Comparison of ENCODE assay signal across 9 mouse cellular contexts in the genomic region with DNA sequence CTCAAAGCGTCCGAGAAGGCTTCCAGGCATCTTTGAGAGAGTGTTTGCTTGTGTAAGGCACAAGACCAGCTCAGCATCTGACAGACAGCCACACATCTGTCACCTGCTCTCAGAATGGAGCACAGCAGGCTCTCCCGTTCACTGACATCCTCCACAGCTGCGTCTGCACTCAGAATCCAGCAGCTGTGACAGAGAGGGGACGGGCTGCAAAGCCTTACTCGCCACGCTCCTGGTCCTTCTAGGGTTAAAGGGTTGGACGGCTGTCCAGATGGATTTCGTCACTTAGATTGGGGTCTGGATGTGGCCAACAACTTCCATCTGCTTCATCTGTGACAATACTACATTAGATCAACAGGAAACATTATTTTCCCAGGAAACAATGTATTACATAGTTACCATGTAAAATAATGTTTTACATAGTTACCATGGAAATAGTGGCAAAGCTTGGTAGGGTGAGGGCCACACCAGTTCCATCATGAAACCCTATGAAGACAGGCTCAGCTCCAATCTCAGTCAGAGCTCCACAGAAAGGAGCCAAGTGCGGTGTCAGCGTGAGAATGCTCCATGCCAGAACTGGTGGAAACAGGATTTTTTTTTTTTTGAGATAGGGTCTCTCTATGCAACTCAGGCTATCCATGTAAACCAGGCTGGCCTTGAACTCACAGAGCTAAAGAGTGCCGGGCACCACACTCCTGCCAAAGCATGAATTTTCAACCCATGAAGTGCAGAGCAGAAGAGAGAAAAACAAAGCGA. TPM values are rescaled to one million over a fixed set of nuclear protein-coding genes. Genes with fewer than 3 reads are reported as not detected.
DNase-seq lines count a peak whose midpoint lies in the region; ATAC-seq and TF ChIP-seq lines count a peak whose summit lies in the region.
"Had no signal": no experiment of that assay in that cellular context is flagged by ENCODE, and none has a peak within 500 bp of the region (broad histone marks: within the 10 kb centered on the region; RNA-seq: fewer than 3 reads in every experiment).

No protein-coding gene starts in this region.

- ATAC-seq in lung, embryonic 15.5 days (ENCODE audit: borderline replicate concordance, extremely low read depth, low FRiP score, low TSS enrichment): peak; percentile 78
- ATAC-seq in frontal cortex, adult (ENCODE audit: low TSS enrichment): no peak

- peak; percentile 96 for DNase-seq in heart, adult 11 months
- DNase-seq in heart, postnatal 25 days (ENCODE audit: low spot score): no peak
- no peak for DNase-seq in lung, adult 2 months
- peak; percentile 83 for DNase-seq in lung, postnatal 10 days
- peak; percentile 68 to 84 for DNase-seq in thymus, postnatal 36 days
- DNase-seq in gastrocnemius, postnatal 36 days: no peak

- WGBS in lung, embryonic 15.5 days: 25% methylated on average over 13 of the region's 13 CpGs
- 35% methylated on average over 13 of the region's 13 CpGs for WGBS in lung, adult 2 months

- TF ChIP-seq CTCF in lung, adult 2 months (IDR thresholded peaks at IDR 0.05; ENCODE audit: insufficient read depth, low read length): no peak

- peaks cover 62% of the 10 kb centered on the region for H3K4me1 ChIP-seq in lung, embryonic 15.5 days
- peaks cover 10% of the 10 kb centered on the region for H3K4me1 ChIP-seq in lung, adult 2 months (ENCODE audit: control insufficient read depth, insufficient read depth, low read length)

- no peak overlapping the region for H3K9ac ChIP-seq in lung, embryonic 15.5 days

- H3K4me2 ChIP-seq in lung, embryonic 15.5 days: peak overlapping the region; percentile 3; the same call in 1 of the 2 replicates

- no peaks in the 10 kb centered on the region for H3K36me3 ChIP-seq in lung, embryonic 15.5 days

- H3K4me3 ChIP-seq in lung, embryonic 15.5 days: no peak overlapping the region
- no peak overlapping the region for H3K4me3 ChIP-seq in lung, adult 2 months (replicated peaks; ENCODE audit: extremely low read depth, low read depth, low read length)

- H3K27me3 ChIP-seq in lung, embryonic 15.5 days: no peaks in the 10 kb centered on the region

- no peak for TF ChIP-seq POLR2A in lung, adult 2 months (IDR thresholded peaks at IDR 0.05; ENCODE audit: borderline replicate concordance, extremely low read depth, low read depth, low read length)

- intact Hi-C loops in heart, postnatal 25 days (cut with DNase I): no loop called here
- intact Hi-C loops in gastrocnemius, postnatal 36 days (cut with DNase I): loop anchor here (5.0 kb wide), 1 partner anchor 36 kb away; no protein-coding TSS in a partner anchor

- no peaks in the 10 kb centered on the region for H3K9me3 ChIP-seq in lung, embryonic 15.5 days

- peak overlapping the region; percentile 85 for H3K27ac ChIP-seq in lung, embryonic 15.5 days

RNA-seq across cellular contexts. Expression of a gene that starts 28.2 kb away (rescaled TPM):
- total RNA-seq in heart, postnatal 25 days (2021): 10 to 100 TPM; 45.6 to 46.9 TPM
- polyA plus RNA-seq in lung, embryonic 15.5 days (2015; fragmentation: Nextera tagmentation; extraction: Ambion mirVana): 264 and 278 TPM in 2 replicates
- polyA plus RNA-seq in lung, adult 2 months (2012; rRNA removed): 56.8 and 71.2 TPM in 2 replicates
- 10 to 100 TPM; 23.4 to 26.9 TPM for total RNA-seq in gastrocnemius, postnatal 36 days (2021)

RNA-seq across cellular contexts. Expression of a gene that starts 28.6 kb away (rescaled TPM):
- total RNA-seq in heart, postnatal 25 days (2021): 1,000 to 10,000 TPM; 4,549 to 4,664 TPM
- polyA plus RNA-seq in lung, embryonic 15.5 days (2015; fragmentation: Nextera tagmentation; extraction: Ambion mirVana): 1,022 and 1,082 TPM in 2 replicates
- polyA plus RNA-seq in lung, adult 2 months (2012; rRNA removed): 606 and 728 TPM in 2 replicates
- 1,000 to 10,000 TPM; 1,608 to 1,616 TPM for total RNA-seq in gastrocnemius, postnatal 36 days (2021)

RNA-seq across cellular contexts. Expression of a gene that starts 28.7 kb away (rescaled TPM):
- total RNA-seq in heart, postnatal 25 days (2021): not detected
- 2.3 TPM in 2 replicates for polyA plus RNA-seq in lung, embryonic 15.5 days (2015; fragmentation: Nextera tagmentation; extraction: Ambion mirVana)
- 0.92 and 1.3 TPM in 2 replicates for polyA plus RNA-seq in lung, adult 2 months (2012; rRNA removed)
- total RNA-seq in gastrocnemius, postnatal 36 days (2021): not detected
- total RNA-seq: adrenal gland, postnatal 25 days had no signal

RNA-seq across cellular contexts. Expression of a gene that starts 39.6 kb away (rescaled TPM):
- 1 to 10 TPM; 3.2 to 4.5 TPM for total RNA-seq in heart, postnatal 25 days (2021)
- polyA plus RNA-seq in lung, embryonic 15.5 days (2015; fragmentation: Nextera tagmentation; extraction: Ambion mirVana): 16.4 and 18.1 TPM in 2 replicates
- polyA plus RNA-seq in lung, adult 2 months (2012; rRNA removed): 38.6 and 44.7 TPM in 2 replicates
- 1 to 10 TPM; 6.7 to 9.9 TPM for total RNA-seq in gastrocnemius, postnatal 36 days (2021)

RNA-seq across cellular contexts. Expression of a gene that starts 49.1 kb away (rescaled TPM):
- total RNA-seq in heart, postnatal 25 days (2021): 1 to 10 TPM; 2.3 to 3.4 TPM
- 5.1 and 5.8 TPM in 2 replicates for polyA plus RNA-seq in lung, embryonic 15.5 days (2015; fragmentation: Nextera tagmentation; extraction: Ambion mirVana)
- 2.4 and 6.2 TPM in 2 replicates for polyA plus RNA-seq in lung, adult 2 months (2012; rRNA removed)
- 1 to 10 TPM in 1 of 2 experiments, under 1 TPM in 1; 0.84 to 1.5 TPM for total RNA-seq in gastrocnemius, postnatal 36 days (2021)

Comparison
In these comparisons a context has a peak if more than half of its experiments do, and no peak if none do; other contexts are left out.
1. DNase-seq: peak in heart, adult 11 months (single experiment), lung, postnatal 10 days (single experiment) and thymus, postnatal 36 days (2 of 2); none in heart, postnatal 25 days (single experiment), lung, adult 2 months (single experiment) and gastrocnemius, postnatal 36 days (0 of 2).